Mouse (Mus musculus) pancreas, adult 10 weeks (tissue): Measurements from ENCODE around the gene Arhgef11. TPM values are rescaled to one million over a fixed set of nuclear protein-coding genes. Genes with fewer than 3 reads are reported as not detected.

Experiments used
- polyA plus RNA-seq: library from polyadenylated mRNA; stranded (reverse); fragments of 350-450 nt; fragmentation: Illumina TruSeq; extraction: RNeasy Lipid Tissue Mini Kit (QIAGEN cat#74804); gene quantifications from one replicate; pipeline ENCODE4 v1.2.3, GENCODE M21; 2015; ENCODE audit warnings: low read depth, low replicate concordance; ENCODE audit not compliant: insufficient read depth

Arhgef11 gene
- 6.2 TPM for polyA plus RNA-seq

DNA sequence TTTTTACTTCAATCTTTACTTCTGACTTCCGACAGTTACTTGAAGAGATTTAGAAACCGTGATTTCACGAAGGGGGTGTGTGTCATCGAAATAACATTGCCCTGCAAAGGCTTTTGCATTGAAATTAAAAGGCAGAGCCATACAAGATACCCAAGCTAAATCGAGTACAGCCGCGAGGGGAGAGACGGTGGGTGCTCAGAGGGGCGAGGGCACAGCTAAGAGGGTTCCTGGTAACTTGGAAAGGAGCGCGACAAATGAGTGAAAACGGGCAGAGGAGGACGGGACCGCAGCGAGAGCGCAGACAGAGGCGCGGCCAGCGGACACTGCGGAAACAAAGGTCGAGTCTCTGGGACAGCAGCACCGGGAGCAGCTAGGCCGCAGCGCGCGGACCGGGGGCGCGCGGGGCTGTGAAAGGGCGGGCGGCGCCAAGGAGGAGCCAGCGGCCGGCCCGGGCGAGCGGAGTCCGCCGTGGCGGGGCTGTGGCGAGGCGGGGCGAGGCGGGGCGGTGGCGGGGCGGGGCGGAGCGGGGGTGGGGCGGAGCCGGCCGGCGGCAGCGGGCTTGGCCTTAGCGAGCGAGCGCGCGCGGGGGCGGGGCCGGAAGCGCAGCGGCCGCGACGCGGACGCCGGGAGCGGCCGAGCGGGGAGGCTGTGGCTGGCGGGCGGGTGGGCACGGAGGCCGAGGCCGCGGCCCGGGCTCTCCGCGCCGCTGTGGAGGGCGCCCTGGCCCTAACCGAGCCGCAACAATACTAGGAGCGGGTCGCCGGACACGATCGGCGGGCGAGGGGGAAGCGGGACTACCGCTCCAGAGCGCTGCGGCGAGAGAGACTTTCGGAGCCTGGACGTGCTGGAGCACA is at the start of gene Arhgef11:
Arhgef11 (plus strand) TSS at position 603 of the 854 bp plus-strand sequence.

GRCm38 (mm10) chr3:87748431-87748830 is 131.1 kb downstream of the Arhgef11 start, which contains the start of gene Lrrc71:
Gene Lrrc71 (minus strand): TSS chr3:87748625.

Other genes starting within 250 kb of the Arhgef11 start
- gene Fcrl1, start 241.2 kb upstream of the Arhgef11 start, polyA plus RNA-seq = not detected
- gene Fcrl5, start 181.8 kb upstream of the Arhgef11 start, polyA plus RNA-seq = not detected
- gene Etv3, start 92.2 kb upstream of the Arhgef11 start, polyA plus RNA-seq = 3.3 TPM
- 0.92 TPM for gene Lrrc71, start 131.1 kb downstream of the Arhgef11 start, polyA plus RNA-seq
- gene Ntrk1, start 177.6 kb downstream of the Arhgef11 start, polyA plus RNA-seq = 0.41 TPM
- 12.8 TPM for gene Insrr, start 179.4 kb downstream of the Arhgef11 start, polyA plus RNA-seq
- gene Pear1, start 206.7 kb downstream of the Arhgef11 start, polyA plus RNA-seq = 12.9 TPM
- 0.26 TPM for gene Sh2d2a, start 229.2 kb downstream of the Arhgef11 start, polyA plus RNA-seq